Mouse (Mus musculus): ENCODE data around the gene Muc5b. TPM values are rescaled to one million over a fixed set of nuclear protein-coding genes. Genes with fewer than 3 reads are reported as not detected.
A peak's percentile ranks its signal among the peaks of the same experiment; 100 is the strongest.

Muc5b gene
- polyA plus RNA-seq, 1 experiment from 2014 or later: 0.25 TPM

- Histone ChIP-seq H3K4me2 (no peak overlapping the region), H3K9ac (no peak overlapping the region), H3K36me3 (no peaks in the 10 kb centered on the region), H3K4me3 (no peak overlapping the region), H3K9me3 (no peaks in the 10 kb centered on the region), H3K4me1 (no peaks in the 10 kb centered on the region), H3K27me3 (no peaks in the 10 kb centered on the region), H3K27ac (no peak overlapping the region)
- 72% methylated on average over 9 of the region's 9 CpGs for WGBS
- ATAC-seq (ENCODE audit: borderline replicate concordance, extremely low read depth, low FRiP score, low TSS enrichment): no peak
Observed at GRCm38 (mm10) chr7:141824398-141824797, 14.5 kb upstream of the Muc5b start.

DNA sequence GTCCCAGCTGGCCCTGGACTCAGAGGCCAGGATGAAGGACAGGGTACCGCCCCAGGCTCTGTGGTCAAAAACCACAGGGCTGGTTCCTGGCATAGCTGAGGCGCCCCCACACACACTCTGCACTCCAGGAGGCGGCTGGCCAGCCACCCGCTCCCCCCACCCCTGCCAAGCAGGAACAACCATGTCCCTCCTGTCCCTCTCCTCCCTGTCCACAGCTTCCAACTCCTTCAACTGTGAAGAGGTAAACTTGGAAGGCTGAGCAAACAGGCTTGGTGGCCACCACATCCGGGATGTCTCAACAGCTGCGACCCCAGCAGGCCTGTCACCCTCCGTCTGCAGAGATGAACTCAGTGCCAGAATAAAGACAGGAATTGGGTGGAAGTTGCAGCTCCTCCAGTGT lies 2.9 kb upstream of the Muc5b start:
- Histone ChIP-seq H3K4me2 (no peak overlapping the region), H3K4me1 (peaks cover 7% of the 10 kb centered on the region; the same call in 1 of the 2 replicates), H3K4me3 (no peak overlapping the region), H3K27me3 (no peaks in the 10 kb centered on the region), H3K27ac (no peak overlapping the region), H3K36me3 (no peaks in the 10 kb centered on the region), H3K9ac (no peak overlapping the region), H3K9me3 (no peaks in the 10 kb centered on the region)
- ATAC-seq (ENCODE audit: borderline replicate concordance, extremely low read depth, low FRiP score, low TSS enrichment): no peak
- 43% methylated on average over 7 of the region's 7 CpGs for WGBS

- Histone ChIP-seq H3K36me3 (no peaks in the 10 kb centered on the region), H3K4me3 (no peak overlapping the region), H3K4me1 (peaks cover 7% of the 10 kb centered on the region; the same call in 1 of the 2 replicates), H3K27ac (no peak overlapping the region), H3K4me2 (no peak overlapping the region), H3K27me3 (no peaks in the 10 kb centered on the region), H3K9me3 (no peaks in the 10 kb centered on the region), H3K9ac (no peak overlapping the region)
- 45% methylated on average over 8 of the region's 8 CpGs for WGBS
- no peak for ATAC-seq (ENCODE audit: borderline replicate concordance, extremely low read depth, low FRiP score, low TSS enrichment)
Observed at GRCm38 (mm10) chr7:141836423-141836822, 2.4 kb upstream of the Muc5b start.

DNA sequence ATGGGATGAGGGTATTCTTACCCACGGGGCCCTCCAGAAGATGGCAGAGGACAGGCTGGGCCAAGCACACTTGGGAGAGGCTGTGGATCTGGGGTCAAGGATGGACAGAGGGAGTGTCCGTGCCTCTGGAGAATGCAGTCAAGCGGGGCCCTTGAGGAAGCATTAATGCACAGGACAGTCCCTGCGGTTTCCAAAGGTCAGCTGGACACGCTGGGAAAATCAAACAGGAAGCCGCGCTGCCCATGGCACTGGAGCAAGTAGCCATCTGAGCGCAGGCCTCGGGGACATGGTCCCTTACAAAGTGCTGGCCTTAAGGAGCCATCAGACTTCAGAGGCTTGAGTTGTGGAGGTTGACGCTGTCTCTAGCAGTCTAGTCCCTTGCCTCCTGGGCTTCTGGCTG lies 1.5 kb downstream of the Muc5b start:
- Histone ChIP-seq H3K4me3 (no peak overlapping the region), H3K9me3 (no peaks in the 10 kb centered on the region), H3K27ac (no peak overlapping the region), H3K4me2 (no peak overlapping the region), H3K36me3 (no peaks in the 10 kb centered on the region), H3K27me3 (no peaks in the 10 kb centered on the region), H3K9ac (no peak overlapping the region), H3K4me1 (peaks cover 7% of the 10 kb centered on the region; the same call in 1 of the 2 replicates)
- WGBS: 74% methylated on average over 10 of the region's 10 CpGs
- no peak for ATAC-seq (ENCODE audit: borderline replicate concordance, extremely low read depth, low FRiP score, low TSS enrichment)

DNA sequence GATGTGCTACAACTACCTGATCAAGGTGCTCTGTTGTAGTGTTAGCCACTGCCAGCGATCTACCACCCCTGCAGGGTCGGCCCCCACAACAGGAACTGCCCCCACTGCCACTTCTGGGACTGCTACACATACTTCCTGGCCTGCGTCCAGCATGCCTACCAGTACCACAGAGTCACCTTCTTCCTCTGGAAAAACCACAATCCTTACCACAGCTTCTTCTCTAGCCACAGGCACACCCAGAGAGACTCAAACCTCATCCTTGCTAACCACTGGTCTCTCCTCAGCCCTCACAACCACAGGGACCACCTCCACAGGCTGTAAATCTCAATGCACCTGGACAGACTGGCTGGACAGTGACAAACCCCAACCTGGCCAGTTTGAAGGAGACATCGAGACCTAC lies 22.2 kb downstream of the Muc5b start:
- 79% methylated on average over 4 of the region's 4 CpGs for WGBS
- Histone ChIP-seq H3K4me2 (no peak overlapping the region), H3K9me3 (no peaks in the 10 kb centered on the region), H3K27ac (no peak overlapping the region), H3K27me3 (no peaks in the 10 kb centered on the region), H3K4me3 (no peak overlapping the region), H3K36me3 (no peaks in the 10 kb centered on the region), H3K4me1 (no peaks in the 10 kb centered on the region), H3K9ac (no peak overlapping the region)
- ATAC-seq (ENCODE audit: borderline replicate concordance, extremely low read depth, low FRiP score, low TSS enrichment): no peak

- Histone ChIP-seq H3K4me3 (no peak overlapping the region), H3K36me3 (peaks cover 14% of the 10 kb centered on the region), H3K9me3 (no peaks in the 10 kb centered on the region), H3K27me3 (no peaks in the 10 kb centered on the region), H3K27ac (no peak overlapping the region), H3K9ac (no peak overlapping the region), H3K4me1 (no peaks in the 10 kb centered on the region), H3K4me2 (no peak overlapping the region)
- 67% methylated on average over 5 of the region's 5 CpGs for WGBS
- no peak for ATAC-seq (ENCODE audit: borderline replicate concordance, extremely low read depth, low FRiP score, low TSS enrichment)
Observed at GRCm38 (mm10) chr7:141869644-141870043, 30.8 kb downstream of the Muc5b start.

DNA sequence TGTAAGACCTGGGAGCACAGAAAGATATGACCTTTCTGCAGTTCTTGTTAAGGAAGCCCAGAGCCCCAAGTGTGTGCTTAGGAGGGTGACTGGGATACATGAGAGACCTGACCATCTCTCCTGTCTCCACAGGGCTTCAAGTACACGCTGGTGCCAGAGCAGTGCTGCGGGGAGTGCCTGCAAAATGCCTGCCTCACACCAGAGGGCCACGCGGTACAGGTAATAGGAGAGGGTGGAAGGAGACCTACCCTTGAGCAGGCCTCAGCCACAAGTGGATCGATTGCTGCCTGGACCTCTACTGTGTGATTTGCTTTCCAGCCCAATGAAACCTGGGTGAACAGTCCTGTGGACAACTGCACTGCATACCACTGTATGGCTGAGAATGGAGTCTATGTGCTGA lies 31.7 kb downstream of the Muc5b start:
- H3K4me2 ChIP-seq: no peak overlapping the region
- H3K4me3 ChIP-seq: no peak overlapping the region
- H3K36me3 ChIP-seq: peaks cover 18% of the 10 kb centered on the region
- H3K4me1 ChIP-seq: no peaks in the 10 kb centered on the region
- no peaks in the 10 kb centered on the region for H3K27me3 ChIP-seq
- H3K9me3 ChIP-seq: no peaks in the 10 kb centered on the region
- no peak for ATAC-seq (ENCODE audit: borderline replicate concordance, extremely low read depth, low FRiP score, low TSS enrichment)
- 66% methylated on average over 5 of the region's 5 CpGs for WGBS
- no peak overlapping the region for H3K9ac ChIP-seq
- no peak overlapping the region for H3K27ac ChIP-seq

DNA sequence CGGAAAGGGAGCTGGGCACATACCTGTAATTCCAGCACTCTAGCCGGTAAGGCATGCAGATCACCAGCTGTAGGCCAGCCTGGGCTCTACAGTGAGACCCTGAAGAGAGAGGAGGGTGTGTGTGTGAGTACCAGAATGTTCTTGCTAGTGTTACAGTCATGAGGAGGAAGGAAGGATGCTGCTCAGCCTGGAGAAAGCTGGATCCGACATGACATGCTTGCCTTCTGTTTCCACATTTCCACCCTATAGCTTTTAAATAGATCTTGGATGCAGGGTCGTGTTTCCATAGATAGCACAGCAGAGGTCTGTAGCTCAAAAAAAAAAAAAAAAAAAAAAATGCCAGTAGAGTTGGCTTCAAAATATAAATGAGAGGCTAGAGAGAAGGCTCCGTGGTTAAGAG lies 36.0 kb downstream of the Muc5b start:
- H3K4me3 ChIP-seq: no peak overlapping the region
- peaks cover 21% of the 10 kb centered on the region for H3K36me3 ChIP-seq
- ATAC-seq (ENCODE audit: borderline replicate concordance, extremely low read depth, low FRiP score, low TSS enrichment): no peak
- H3K9ac ChIP-seq: no peak overlapping the region
- H3K9me3 ChIP-seq: no peaks in the 10 kb centered on the region
- H3K4me1 ChIP-seq: no peaks in the 10 kb centered on the region
- no peak overlapping the region for H3K4me2 ChIP-seq
- WGBS: 79% methylated on average over 5 of the region's 5 CpGs
- H3K27me3 ChIP-seq: no peaks in the 10 kb centered on the region
- H3K27ac ChIP-seq: no peak overlapping the region

GRCm38 (mm10) chr7:141878813-141879212 lies 39.9 kb downstream of the Muc5b start:
- Histone ChIP-seq H3K27me3 (no peaks in the 10 kb centered on the region), H3K27ac (no peak overlapping the region), H3K4me3 (no peak overlapping the region), H3K9me3 (no peaks in the 10 kb centered on the region), H3K36me3 (peaks cover 53% of the 10 kb centered on the region), H3K4me1 (no peaks in the 10 kb centered on the region), H3K4me2 (no peak overlapping the region), H3K9ac (no peak overlapping the region)
- WGBS: 85% methylated on average over 2 of the region's 2 CpGs
- no peak for ATAC-seq (ENCODE audit: borderline replicate concordance, extremely low read depth, low FRiP score, low TSS enrichment)

GRCm38 (mm10) chr7:141892151-141892550 lies 53.3 kb downstream of the Muc5b start:
- Histone ChIP-seq H3K27me3 (no peaks in the 10 kb centered on the region), H3K4me1 (no peaks in the 10 kb centered on the region), H3K9ac (no peak overlapping the region), H3K27ac (no peak overlapping the region), H3K4me3 (no peak overlapping the region), H3K36me3 (peaks cover 52% of the 10 kb centered on the region), H3K9me3 (no peaks in the 10 kb centered on the region), H3K4me2 (no peak overlapping the region)
- peak; percentile 11; the same call in 1 of the 2 replicates for ATAC-seq (ENCODE audit: borderline replicate concordance, extremely low read depth, low FRiP score, low TSS enrichment)
- 92% methylated on average over 7 of the region's 7 CpGs for WGBS

DNA sequence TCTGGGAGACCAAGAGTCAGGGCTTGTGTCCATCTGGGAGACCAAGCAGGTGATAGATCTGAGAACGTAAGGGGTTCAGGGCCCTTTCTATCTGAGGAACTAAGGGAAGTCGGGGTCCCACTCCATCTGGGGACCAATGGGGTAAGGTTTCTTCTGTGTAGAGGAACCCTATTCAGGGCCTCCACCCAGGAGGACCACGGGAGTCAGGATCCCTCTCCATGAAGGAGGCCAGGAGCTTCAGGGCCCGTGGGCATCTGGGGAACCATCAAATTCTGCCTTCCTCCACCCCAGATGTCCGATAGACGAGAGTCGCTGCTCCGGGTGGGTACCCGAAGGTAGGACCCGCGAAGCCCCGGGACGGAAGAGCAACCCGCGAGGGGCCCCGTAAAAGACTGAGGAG lies 63.0 kb downstream of the Muc5b start:
- peak overlapping the region; percentile 93 for H3K9ac ChIP-seq
- H3K27ac ChIP-seq: peak overlapping the region; percentile 51; the same call in 1 of the 2 replicates
- no peaks in the 10 kb centered on the region for H3K9me3 ChIP-seq
- ATAC-seq (ENCODE audit: borderline replicate concordance, extremely low read depth, low FRiP score, low TSS enrichment): peak; percentile 21
- H3K4me3 ChIP-seq: peak overlapping the region; percentile 88
- H3K4me2 ChIP-seq: peak overlapping the region; percentile 87
- peaks cover 27% of the 10 kb centered on the region for H3K27me3 ChIP-seq
- H3K4me1 ChIP-seq: peaks cover 27% of the 10 kb centered on the region
- H3K36me3 ChIP-seq: no peaks in the 10 kb centered on the region
- WGBS: under 1% methylated on average over 16 of the region's 16 CpGs

DNA sequence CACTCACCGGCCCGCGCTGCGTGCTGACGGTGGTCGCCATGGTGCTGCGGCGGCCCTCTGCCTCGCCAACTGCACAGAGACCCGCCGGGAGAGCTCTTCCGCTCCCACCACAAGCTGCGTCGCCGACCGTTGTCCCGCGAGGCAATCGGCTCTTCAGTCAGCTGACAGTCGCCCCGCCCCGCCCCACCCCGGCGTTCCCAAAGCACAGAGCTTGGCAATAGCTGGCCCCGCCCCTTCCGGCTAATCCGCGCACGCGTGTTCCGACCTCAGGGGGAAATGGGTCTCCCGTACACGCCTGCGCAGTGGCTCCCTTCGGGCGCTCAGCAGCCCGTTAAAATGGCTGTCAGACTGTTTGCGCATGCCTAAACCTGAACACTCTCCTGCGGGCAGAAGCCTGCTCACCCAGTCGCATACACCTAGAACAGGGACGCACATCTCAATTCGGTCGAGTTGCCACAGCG lies 63.4 kb downstream of the Muc5b start:
- WGBS: under 1% methylated on average over 44 of the region's 44 CpGs
- Histone ChIP-seq H3K36me3 (no peaks in the 10 kb centered on the region), H3K9ac (peak overlapping the region; percentile 93), H3K27ac (peak overlapping the region; percentile 51; the same call in 1 of the 2 replicates), H3K27me3 (peaks cover 27% of the 10 kb centered on the region), H3K4me1 (peaks cover 27% of the 10 kb centered on the region), H3K9me3 (no peaks in the 10 kb centered on the region), H3K4me2 (peak overlapping the region; percentile 87), H3K4me3 (peak overlapping the region; percentile 88)
- peak; percentile 97 for ATAC-seq (ENCODE audit: borderline replicate concordance, extremely low read depth, low FRiP score, low TSS enrichment)

DNA sequence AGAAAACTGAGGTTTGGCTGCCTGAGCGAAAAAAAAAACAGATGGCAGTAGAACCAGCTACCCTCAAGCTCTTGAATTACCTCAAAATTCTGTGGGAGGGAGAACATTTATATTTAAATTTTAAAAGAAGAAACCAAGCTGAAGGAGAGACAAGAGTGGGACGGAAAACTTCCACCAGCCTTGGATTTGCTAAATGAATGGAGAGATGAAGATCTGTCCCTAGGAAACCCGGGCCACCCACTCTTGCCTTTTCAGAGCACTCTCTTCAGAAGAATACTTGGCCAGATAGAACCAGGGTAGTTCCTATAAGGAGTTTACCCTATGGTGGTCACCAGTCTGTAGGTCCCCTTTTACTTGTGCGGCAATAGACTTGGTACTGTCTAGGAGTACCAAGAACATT lies 63.9 kb downstream of the Muc5b start:
- Histone ChIP-seq H3K4me2 (peak overlapping the region; percentile 71), H3K27ac (no peak overlapping the region), H3K4me3 (peak overlapping the region; percentile 88), H3K4me1 (peaks cover 27% of the 10 kb centered on the region), H3K36me3 (no peaks in the 10 kb centered on the region), H3K9ac (peak overlapping the region; percentile 43), H3K27me3 (peaks cover 27% of the 10 kb centered on the region), H3K9me3 (no peaks in the 10 kb centered on the region)
- ATAC-seq (ENCODE audit: borderline replicate concordance, extremely low read depth, low FRiP score, low TSS enrichment): no peak
- 63% methylated on average over 4 of the region's 4 CpGs for WGBS

Measured in lung, embryonic 15.5 days (tissue).